Mouse (Mus musculus) midbrain, embryonic 13.5 days (tissue): Measurements from ENCODE around the gene Gm11034. TPM values are rescaled to one million over a fixed set of nuclear protein-coding genes. Genes with fewer than 3 reads are reported as not detected.

ENCODE experiments used
- polyA plus RNA-seq: library from polyadenylated mRNA; unstranded; fragments of >200 nt; fragmentation: Nextera tagmentation; extraction: Ambion mirVana; gene quantifications from 2 replicates; pipeline ENCODE4 v1.2.1, GENCODE M21; 2015

Gene Gm11034
- polyA plus RNA-seq, 1 experiment from 2014 or later = not detected

Other genes starting within 250 kb of the Gm11034 start
- gene Cyp4f18, start 204.0 kb downstream of the Gm11034 start, polyA plus RNA-seq = 0.35 and 0.92 TPM in 2 replicates
- not detected in 2 replicates for gene Olfr372, start 172.4 kb downstream of the Gm11034 start, polyA plus RNA-seq
- gene Olfr373, start 130.5 kb downstream of the Gm11034 start, polyA plus RNA-seq = 0.05 TPM in 1 of 2 replicates, not detected in the other
- not detected in 2 replicates for gene Olfr374, start 106.6 kb downstream of the Gm11034 start, polyA plus RNA-seq
- gene Tpm4, start 78.7 kb downstream of the Gm11034 start, polyA plus RNA-seq = 239 and 247 TPM in 2 replicates
- gene Rab8a, start 52.4 kb downstream of the Gm11034 start, polyA plus RNA-seq = 104 and 107 TPM in 2 replicates
- gene Hsh2d, start 24.0 kb downstream of the Gm11034 start, polyA plus RNA-seq = 0.13 TPM in 1 of 2 replicates, not detected in the other
- not detected in 2 replicates for gene Cib3, start 799 bp downstream of the Gm11034 start, polyA plus RNA-seq
- gene Fam32a, start 6.1 kb upstream of the Gm11034 start, polyA plus RNA-seq = 116 and 121 TPM in 2 replicates
- gene Ap1m1, start 26.4 kb upstream of the Gm11034 start, polyA plus RNA-seq = 259 and 266 TPM in 2 replicates
- gene Gm10282, start 91.6 kb upstream of the Gm11034 start, polyA plus RNA-seq = 19.3 and 19.8 TPM in 2 replicates
- gene Klf2, start 105.4 kb upstream of the Gm11034 start, polyA plus RNA-seq = 2.7 and 4.3 TPM in 2 replicates
- 69.2 and 72.1 TPM in 2 replicates for gene Eps15l1, start 207.8 kb upstream of the Gm11034 start, polyA plus RNA-seq
- gene Calr3, start 230.2 kb upstream of the Gm11034 start, polyA plus RNA-seq = 0.75 and 1.7 TPM in 2 replicates
- 17.5 and 18.8 TPM in 2 replicates for gene 1700030K09Rik, start 230.2 kb upstream of the Gm11034 start, polyA plus RNA-seq